Mouse (Mus musculus) kidney, adult 10 weeks (tissue): Measurements from ENCODE around the gene Ly6g6d. TPM values are rescaled to one million over a fixed set of nuclear protein-coding genes. Genes with fewer than 3 reads are reported as not detected.

Experiments
- polyA plus RNA-seq: library from polyadenylated mRNA; stranded (reverse); fragments of 350-450 nt; fragmentation: Illumina TruSeq; extraction: RNeasy Lipid Tissue Mini Kit (QIAGEN cat#74804); gene quantifications from one replicate; pipeline ENCODE4 v1.2.3, GENCODE M21; 2014; ENCODE audit warnings: low read depth, low replicate concordance

The Ly6g6d gene
- polyA plus RNA-seq, 1 experiment from 2014 or later: not detected

Other genes starting within 250 kb of the Ly6g6d start
- gene Stk19, start 241.1 kb downstream of the Ly6g6d start, polyA plus RNA-seq: 2.6 TPM
- gene Dxo, start 241.0 kb downstream of the Ly6g6d start, polyA plus RNA-seq: 3.0 TPM
- gene Skiv2l, start 227.9 kb downstream of the Ly6g6d start, polyA plus RNA-seq: 2.3 TPM
- gene Nelfe, start 227.7 kb downstream of the Ly6g6d start, polyA plus RNA-seq: 1.4 TPM
- 38.0 TPM for gene Cfb, start 215.5 kb downstream of the Ly6g6d start, polyA plus RNA-seq
- gene Zbtb12, start 198.6 kb downstream of the Ly6g6d start, polyA plus RNA-seq: 1.5 TPM
- gene Gm20547, start 196.0 kb downstream of the Ly6g6d start, polyA plus RNA-seq: 16.3 TPM
- 7.3 TPM for gene C2, start 179.8 kb downstream of the Ly6g6d start, polyA plus RNA-seq
- 7.7 TPM for gene Ehmt2, start 179.6 kb downstream of the Ly6g6d start, polyA plus RNA-seq
- 8.2 TPM for gene Slc44a4, start 163.6 kb downstream of the Ly6g6d start, polyA plus RNA-seq
- 25.6 TPM for gene Neu1, start 146.8 kb downstream of the Ly6g6d start, polyA plus RNA-seq
- gene Hspa1b, start 118.8 kb downstream of the Ly6g6d start, polyA plus RNA-seq: 17.9 TPM
- not detected for gene Gm20481, start 108.2 kb downstream of the Ly6g6d start, polyA plus RNA-seq
- 8.4 TPM for gene Hspa1a, start 105.9 kb downstream of the Ly6g6d start, polyA plus RNA-seq
- not detected for gene Hspa1l, start 105.4 kb downstream of the Ly6g6d start, polyA plus RNA-seq
- gene Lsm2, start 96.2 kb downstream of the Ly6g6d start, polyA plus RNA-seq: 12.6 TPM
- 5.7 TPM for gene Vars, start 77.1 kb downstream of the Ly6g6d start, polyA plus RNA-seq
- gene Vwa7, start 61.5 kb downstream of the Ly6g6d start, polyA plus RNA-seq: not detected
- gene Sapcd1, start 50.0 kb downstream of the Ly6g6d start, polyA plus RNA-seq: not detected
- gene Msh5, start 31.3 kb downstream of the Ly6g6d start, polyA plus RNA-seq: 1.1 TPM
- gene Clic1, start 28.1 kb downstream of the Ly6g6d start, polyA plus RNA-seq: 25.4 TPM
- 0.97 TPM for gene Ddah2, start 19.0 kb downstream of the Ly6g6d start, polyA plus RNA-seq
- gene Ly6g6c, start 12.7 kb downstream of the Ly6g6d start, polyA plus RNA-seq: not detected
- gene Mpig6b, start 11.9 kb downstream of the Ly6g6d start, polyA plus RNA-seq: 1.1 TPM
- gene Ly6g6e, start 1.2 kb downstream of the Ly6g6d start, polyA plus RNA-seq: not detected
- gene Ly6g6f, start 7.5 kb upstream of the Ly6g6d start, polyA plus RNA-seq: not detected
- gene Abhd16a, start 11.2 kb upstream of the Ly6g6d start, polyA plus RNA-seq: 7.6 TPM
- gene Ly6g5c, start 30.2 kb upstream of the Ly6g6d start, polyA plus RNA-seq: not detected
- gene Ly6g5b, start 37.4 kb upstream of the Ly6g6d start, polyA plus RNA-seq: not detected
- gene Gpank1, start 43.4 kb upstream of the Ly6g6d start, polyA plus RNA-seq: 0.85 TPM
- gene Csnk2b, start 44.0 kb upstream of the Ly6g6d start, polyA plus RNA-seq: 187 TPM
- gene D17H6S53E, start 48.3 kb upstream of the Ly6g6d start, polyA plus RNA-seq: 0.53 TPM
- gene Apom, start 54.0 kb upstream of the Ly6g6d start, polyA plus RNA-seq: 4.8 TPM
- gene Bag6, start 57.1 kb upstream of the Ly6g6d start, polyA plus RNA-seq: 3.9 TPM
- gene Prrc2a, start 86.8 kb upstream of the Ly6g6d start, polyA plus RNA-seq: 2.1 TPM
- gene Aif1, start 98.0 kb upstream of the Ly6g6d start, polyA plus RNA-seq: 2.3 TPM
- gene Lst1, start 110.4 kb upstream of the Ly6g6d start, polyA plus RNA-seq: not detected
- gene Ltb, start 116.4 kb upstream of the Ly6g6d start, polyA plus RNA-seq: not detected
- not detected for gene Tnf, start 123.9 kb upstream of the Ly6g6d start, polyA plus RNA-seq
- gene Lta, start 127.3 kb upstream of the Ly6g6d start, polyA plus RNA-seq: not detected
- not detected for gene Gm16181, start 142.8 kb upstream of the Ly6g6d start, polyA plus RNA-seq
- 5.2 TPM for gene Atp6v1g2, start 155.6 kb upstream of the Ly6g6d start, polyA plus RNA-seq
- gene Nfkbil1, start 157.7 kb upstream of the Ly6g6d start, polyA plus RNA-seq: not detected
- gene Ddx39b, start 163.7 kb upstream of the Ly6g6d start, polyA plus RNA-seq: 4.9 TPM
- gene H2-D1, start 184.7 kb upstream of the Ly6g6d start, polyA plus RNA-seq: 26.4 TPM
- 0.28 TPM for gene H2-Q1, start 242.3 kb upstream of the Ly6g6d start, polyA plus RNA-seq